Mouse (Mus musculus): Measurements from ENCODE around the gene Wipf1.

DNA sequence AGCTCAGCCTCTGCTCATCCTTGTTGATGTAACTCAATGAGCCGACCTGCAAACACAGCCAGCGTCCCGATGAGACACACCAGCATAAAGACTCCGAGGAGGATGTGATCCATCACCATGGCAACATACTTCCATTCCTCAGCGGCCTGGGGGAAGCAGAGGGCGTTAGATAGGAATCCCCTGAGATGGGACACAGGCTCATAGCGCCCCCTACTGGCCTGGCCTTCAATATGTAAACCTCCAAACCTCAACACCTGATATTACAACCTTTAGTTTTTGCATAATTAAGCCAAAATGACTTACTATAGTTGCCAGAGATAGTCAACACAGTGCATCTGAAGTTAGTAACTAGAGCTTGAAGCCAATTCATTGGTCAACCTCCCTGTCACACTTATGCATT lies 36.6 kb upstream of the Wipf1 start:
- peak; percentile 57 for TF ChIP-seq CTCF (IDR thresholded peaks at IDR 0.05; ENCODE audit: control insufficient read depth, insufficient read depth, low read length)
- TF ChIP-seq POLR2A (IDR thresholded peaks at IDR 0.05; ENCODE audit: borderline replicate concordance, control insufficient read depth, low read depth, low read length) = no peak
